Mouse (Mus musculus) thymus, adult 2 months (tissue): Measurements from ENCODE around the gene Rgs2.

Source experiments
- CTCF ChIP-seq: fragments of 200-500 bp; IDR thresholded peaks from 2 replicates; pipeline ENCODE4 v1.5.1; 2012; ENCODE audit warnings: mild to moderate bottlenecking, control low read depth, low read length, moderate library complexity, borderline replicate concordance; ENCODE audit not compliant: control insufficient read depth, poor library complexity, insufficient read depth; ENCODE audit errors: extremely low read depth
- POLR2A ChIP-seq: fragments of 200-500 bp; IDR thresholded peaks from 2 replicates; pipeline ENCODE4 v1.6.1; 2012; ENCODE audit warnings: mild to moderate bottlenecking, low read length, control low read depth, moderate library complexity; ENCODE audit not compliant: control insufficient read depth, poor library complexity, insufficient read depth; ENCODE audit errors: extremely low read depth

GRCm38 (mm10) chr1:144002715-144003066, 1.3 kb downstream of the Rgs2 start:
- TF ChIP-seq POLR2A (no peak), CTCF (no peak)
